Mouse (Mus musculus) E14TG2a.4 (cell line): ENCODE measurements at regions not wholly inside any gene's neighbourhood (a gene's known extent, or its start where the extent isn't known, plus 50 kb on each side); places are given as distances from the start of the nearest gene placed in this dataset.

Experiments used
- CTCF ChIP-seq: conservative IDR thresholded peaks from 2 replicates; pipeline ENCODE4 v1.5.1; 2014; ENCODE audit warnings: low read length
- NANOG ChIP-seq: IDR thresholded peaks from 2 replicates; pipeline ENCODE4 v1.6.1; 2014; ENCODE audit warnings: borderline replicate concordance, low read length, mixed read lengths

DNA sequence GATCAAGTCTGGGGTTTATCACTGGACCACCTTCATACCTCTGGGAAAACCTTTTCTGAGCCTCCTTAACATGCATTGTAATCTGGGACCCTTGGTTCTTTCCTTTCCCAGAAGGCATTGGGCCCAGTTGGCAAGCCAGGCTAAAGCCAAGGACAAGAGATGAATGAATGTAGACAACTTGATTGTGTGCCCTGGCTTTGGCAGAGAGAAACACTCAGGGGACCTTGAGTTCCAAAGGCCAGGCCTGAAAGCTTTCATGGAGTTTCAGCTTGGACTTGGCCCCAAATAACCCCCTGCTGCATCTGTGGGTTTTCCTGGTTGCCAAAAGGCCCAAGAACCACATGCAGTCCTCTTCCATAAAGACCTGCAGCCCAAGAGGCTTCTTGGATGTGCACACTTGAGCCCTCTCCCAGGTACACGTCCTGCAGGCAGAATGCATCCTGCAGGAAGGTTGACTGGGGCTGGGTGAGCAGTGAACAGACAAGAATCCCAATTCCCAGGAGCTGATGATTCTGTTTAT, 89.0 kb upstream of the Adra1b start:
- TF ChIP-seq CTCF (no peak), NANOG (no peak)
